Mouse (Mus musculus): ENCODE measurements around the gene Itprip. TPM values are rescaled to one million over a fixed set of nuclear protein-coding genes. Genes with fewer than 3 reads are reported as not detected.

The Itprip gene
- polyA plus RNA-seq, 1 experiment: 7.4 TPM

- Histone ChIP-seq H3K36me3 (ENCODE audit: control insufficient read depth, insufficient read depth, low read length, poor library complexity, severe bottlenecking) (no peaks in the 10 kb centered on the region), H3K27me3 (ENCODE audit: control insufficient read depth, insufficient read depth, low read length, poor library complexity, severe bottlenecking) (no peaks in the 10 kb centered on the region; the same call in 1 of the 2 replicates), H3K9me3 (replicated peaks; ENCODE audit: control insufficient read depth, insufficient read depth, low read length, poor library complexity, severe bottlenecking) (no peaks in the 10 kb centered on the region), H3K4me1 (ENCODE audit: control insufficient read depth, insufficient read depth, low read length) (no peaks in the 10 kb centered on the region), H3K4me3 (ENCODE audit: low read depth, low read length) (peak overlapping the region; percentile 86), H3K27ac (ENCODE audit: insufficient read depth, low read length) (no peak overlapping the region), H3K9ac (ENCODE audit: low read depth, poor library complexity, severe bottlenecking) (peak overlapping the region; percentile 59)
- no peak for TF ChIP-seq CTCF (IDR thresholded peaks at IDR 0.05; ENCODE audit: low read depth, low read length)
- TF ChIP-seq POLR2A (IDR thresholded peaks at IDR 0.05; ENCODE audit: insufficient read depth, low read length): no peak
- TF ChIP-seq EP300 (IDR thresholded peaks at IDR 0.05; ENCODE audit: insufficient read depth, low read depth, low read length): no peak
Observed at GRCm38 (mm10) chr19:47918455-47919101, 521 bp downstream of the Itprip start.

GRCm38 (mm10) chr19:47918016-47918415 lies 1.1 kb downstream of the Itprip start:
- H3K4me1 ChIP-seq (ENCODE audit: control insufficient read depth, insufficient read depth, low read length): no peaks in the 10 kb centered on the region
- H3K9me3 ChIP-seq (replicated peaks; ENCODE audit: control insufficient read depth, insufficient read depth, low read length, poor library complexity, severe bottlenecking): no peaks in the 10 kb centered on the region
- H3K4me3 ChIP-seq (ENCODE audit: low read depth, low read length): no peak overlapping the region
- TF ChIP-seq EP300 (IDR thresholded peaks at IDR 0.05; ENCODE audit: insufficient read depth, low read depth, low read length) (no peak), POLR2A (IDR thresholded peaks at IDR 0.05; ENCODE audit: insufficient read depth, low read length) (no peak), CTCF (IDR thresholded peaks at IDR 0.05; ENCODE audit: low read depth, low read length) (no peak)
- H3K27ac ChIP-seq (ENCODE audit: insufficient read depth, low read length): no peak overlapping the region
- H3K36me3 ChIP-seq (ENCODE audit: control insufficient read depth, insufficient read depth, low read length, poor library complexity, severe bottlenecking): no peaks in the 10 kb centered on the region
- H3K9ac ChIP-seq (ENCODE audit: low read depth, poor library complexity, severe bottlenecking): no peak overlapping the region
- no peaks in the 10 kb centered on the region; the same call in 1 of the 2 replicates for H3K27me3 ChIP-seq (ENCODE audit: control insufficient read depth, insufficient read depth, low read length, poor library complexity, severe bottlenecking)

GRCm38 (mm10) chr19:47917396-47917795 lies 1.7 kb downstream of the Itprip start:
- no peaks in the 10 kb centered on the region for H3K4me1 ChIP-seq (ENCODE audit: control insufficient read depth, insufficient read depth, low read length)
- no peaks in the 10 kb centered on the region; the same call in 1 of the 2 replicates for H3K27me3 ChIP-seq (ENCODE audit: control insufficient read depth, insufficient read depth, low read length, poor library complexity, severe bottlenecking)
- TF ChIP-seq POLR2A (IDR thresholded peaks at IDR 0.05; ENCODE audit: insufficient read depth, low read length) (no peak), CTCF (IDR thresholded peaks at IDR 0.05; ENCODE audit: low read depth, low read length) (no peak), EP300 (IDR thresholded peaks at IDR 0.05; ENCODE audit: insufficient read depth, low read depth, low read length) (no peak)
- no peaks in the 10 kb centered on the region for H3K9me3 ChIP-seq (replicated peaks; ENCODE audit: control insufficient read depth, insufficient read depth, low read length, poor library complexity, severe bottlenecking)
- H3K36me3 ChIP-seq (ENCODE audit: control insufficient read depth, insufficient read depth, low read length, poor library complexity, severe bottlenecking): no peaks in the 10 kb centered on the region
- no peak overlapping the region for H3K27ac ChIP-seq (ENCODE audit: insufficient read depth, low read length)
- no peak overlapping the region for H3K4me3 ChIP-seq (ENCODE audit: low read depth, low read length)
- H3K9ac ChIP-seq (ENCODE audit: low read depth, poor library complexity, severe bottlenecking): no peak overlapping the region

- H3K27ac ChIP-seq (ENCODE audit: insufficient read depth, low read length): no peak overlapping the region
- TF ChIP-seq CTCF (IDR thresholded peaks at IDR 0.05; ENCODE audit: low read depth, low read length) (no peak), EP300 (IDR thresholded peaks at IDR 0.05; ENCODE audit: insufficient read depth, low read depth, low read length) (no peak), POLR2A (IDR thresholded peaks at IDR 0.05; ENCODE audit: insufficient read depth, low read length) (no peak)
- no peak overlapping the region for H3K9ac ChIP-seq (ENCODE audit: low read depth, poor library complexity, severe bottlenecking)
- H3K27me3 ChIP-seq (ENCODE audit: control insufficient read depth, insufficient read depth, low read length, poor library complexity, severe bottlenecking): no peaks in the 10 kb centered on the region; the same call in 1 of the 2 replicates
- no peaks in the 10 kb centered on the region for H3K36me3 ChIP-seq (ENCODE audit: control insufficient read depth, insufficient read depth, low read length, poor library complexity, severe bottlenecking)
- no peaks in the 10 kb centered on the region for H3K9me3 ChIP-seq (replicated peaks; ENCODE audit: control insufficient read depth, insufficient read depth, low read length, poor library complexity, severe bottlenecking)
- no peak overlapping the region for H3K4me3 ChIP-seq (ENCODE audit: low read depth, low read length)
- no peaks in the 10 kb centered on the region for H3K4me1 ChIP-seq (ENCODE audit: control insufficient read depth, insufficient read depth, low read length)
Observed at GRCm38 (mm10) chr19:47915251-47915650, 3.8 kb downstream of the Itprip start.

- Histone ChIP-seq H3K27ac (ENCODE audit: insufficient read depth, low read length) (no peak overlapping the region), H3K9me3 (replicated peaks; ENCODE audit: control insufficient read depth, insufficient read depth, low read length, poor library complexity, severe bottlenecking) (no peaks in the 10 kb centered on the region), H3K27me3 (ENCODE audit: control insufficient read depth, insufficient read depth, low read length, poor library complexity, severe bottlenecking) (no peaks in the 10 kb centered on the region; the same call in 1 of the 2 replicates), H3K4me3 (ENCODE audit: low read depth, low read length) (no peak overlapping the region), H3K4me1 (ENCODE audit: control insufficient read depth, insufficient read depth, low read length) (no peaks in the 10 kb centered on the region), H3K36me3 (ENCODE audit: control insufficient read depth, insufficient read depth, low read length, poor library complexity, severe bottlenecking) (no peaks in the 10 kb centered on the region), H3K9ac (ENCODE audit: low read depth, poor library complexity, severe bottlenecking) (no peak overlapping the region)
- no peak for TF ChIP-seq CTCF (IDR thresholded peaks at IDR 0.05; ENCODE audit: low read depth, low read length)
- TF ChIP-seq EP300 (IDR thresholded peaks at IDR 0.05; ENCODE audit: insufficient read depth, low read depth, low read length): no peak
- TF ChIP-seq POLR2A (IDR thresholded peaks at IDR 0.05; ENCODE audit: insufficient read depth, low read length): no peak
Observed at GRCm38 (mm10) chr19:47914191-47914590, 4.9 kb downstream of the Itprip start.

- Histone ChIP-seq H3K9ac (ENCODE audit: low read depth, poor library complexity, severe bottlenecking) (no peak overlapping the region), H3K27me3 (ENCODE audit: control insufficient read depth, insufficient read depth, low read length, poor library complexity, severe bottlenecking) (no peaks in the 10 kb centered on the region), H3K9me3 (replicated peaks; ENCODE audit: control insufficient read depth, insufficient read depth, low read length, poor library complexity, severe bottlenecking) (no peaks in the 10 kb centered on the region), H3K36me3 (ENCODE audit: control insufficient read depth, insufficient read depth, low read length, poor library complexity, severe bottlenecking) (no peaks in the 10 kb centered on the region), H3K4me1 (ENCODE audit: control insufficient read depth, insufficient read depth, low read length) (peaks cover 4% of the 10 kb centered on the region), H3K27ac (ENCODE audit: insufficient read depth, low read length) (no peak overlapping the region), H3K4me3 (ENCODE audit: low read depth, low read length) (no peak overlapping the region)
- TF ChIP-seq CTCF (IDR thresholded peaks at IDR 0.05; ENCODE audit: low read depth, low read length) (no peak), POLR2A (IDR thresholded peaks at IDR 0.05; ENCODE audit: insufficient read depth, low read length) (no peak), EP300 (IDR thresholded peaks at IDR 0.05; ENCODE audit: insufficient read depth, low read depth, low read length) (no peak)
Observed at GRCm38 (mm10) chr19:47913344-47913743, 5.8 kb downstream of the Itprip start.
